Mouse (Mus musculus): ENCODE measurements around the gene Cdc42. TPM values are rescaled to one million over a fixed set of nuclear protein-coding genes. Genes with fewer than 3 reads are reported as not detected.
A peak's percentile ranks its signal among the peaks of the same experiment; 100 is the strongest.

Cdc42 gene
- polyA plus RNA-seq, 1 experiment from 2014 or later: 284 TPM

GRCm38 (mm10) chr4:137380702-137381605 lies 23.4 kb upstream of the Cdc42 start:
- 29% methylated on average over 15 of the region's 16 CpGs for WGBS (ENCODE audit: insufficient replicate concordance)
- Histone ChIP-seq H3K36me3 (no peaks in the 10 kb centered on the region), H3K4me3 (replicated peaks) (peak overlapping the region; percentile 33), H3K9me3 (replicated peaks) (no peaks in the 10 kb centered on the region), H3K4me2 (peak overlapping the region; percentile 62), H3K27ac (peak overlapping the region; percentile 87), H3K9ac (peak overlapping the region; percentile 67), H3K4me1 (replicated peaks) (peaks cover 23% of the 10 kb centered on the region), H3K27me3 (no peaks in the 10 kb centered on the region)
- DNase-seq: no peak
- peak; percentile 91 for ATAC-seq (ENCODE audit: low read depth)

GRCm38 (mm10) chr4:137379713-137380255 lies 22.3 kb upstream of the Cdc42 start:
- no peak for ATAC-seq (ENCODE audit: low read depth)
- no peak overlapping the region for H3K27ac ChIP-seq
- peaks cover 28% of the 10 kb centered on the region for H3K4me1 ChIP-seq (replicated peaks)
- no peaks in the 10 kb centered on the region for H3K36me3 ChIP-seq
- H3K9ac ChIP-seq: no peak overlapping the region
- WGBS (ENCODE audit: insufficient replicate concordance): 78% methylated on average over 10 of the region's 10 CpGs
- H3K4me3 ChIP-seq (replicated peaks): no peak overlapping the region
- no peaks in the 10 kb centered on the region for H3K27me3 ChIP-seq
- H3K4me2 ChIP-seq: no peak overlapping the region
- no peak for DNase-seq
- H3K9me3 ChIP-seq (replicated peaks): no peaks in the 10 kb centered on the region

- Histone ChIP-seq H3K4me3 (replicated peaks) (no peak overlapping the region), H3K4me2 (no peak overlapping the region), H3K9me3 (replicated peaks) (no peaks in the 10 kb centered on the region), H3K27me3 (no peaks in the 10 kb centered on the region), H3K4me1 (replicated peaks) (peaks cover 30% of the 10 kb centered on the region), H3K36me3 (no peaks in the 10 kb centered on the region), H3K9ac (no peak overlapping the region), H3K27ac (no peak overlapping the region)
- WGBS (ENCODE audit: insufficient replicate concordance): 70% methylated on average over 3 of the region's 3 CpGs
- DNase-seq (no peak), ATAC-seq (ENCODE audit: low read depth) (no peak)
These were observed 21.6 kb upstream of the Cdc42 start for GRCm38 (mm10) chr4:137379085-137379484.

GRCm38 (mm10) chr4:137377526-137378304 lies 20.2 kb upstream of the Cdc42 start:
- H3K27ac ChIP-seq: no peak overlapping the region; the same call in 1 of the 2 replicates
- H3K4me1 ChIP-seq (replicated peaks): peaks cover 35% of the 10 kb centered on the region
- no peaks in the 10 kb centered on the region for H3K9me3 ChIP-seq (replicated peaks)
- ATAC-seq (ENCODE audit: low read depth) (no peak), DNase-seq (no peak)
- H3K36me3 ChIP-seq: no peaks in the 10 kb centered on the region
- no peak overlapping the region for H3K4me3 ChIP-seq (replicated peaks)
- no peak overlapping the region for H3K4me2 ChIP-seq
- WGBS (ENCODE audit: insufficient replicate concordance): 70% methylated on average over 4 of the region's 4 CpGs
- no peak overlapping the region for H3K9ac ChIP-seq
- no peaks in the 10 kb centered on the region for H3K27me3 ChIP-seq

- ATAC-seq (ENCODE audit: low read depth) (no peak), DNase-seq (no peak)
- Histone ChIP-seq H3K9ac (no peak overlapping the region), H3K36me3 (no peaks in the 10 kb centered on the region), H3K4me3 (replicated peaks) (no peak overlapping the region), H3K4me2 (no peak overlapping the region), H3K4me1 (replicated peaks) (peaks cover 41% of the 10 kb centered on the region), H3K27ac (no peak overlapping the region), H3K27me3 (no peaks in the 10 kb centered on the region), H3K9me3 (replicated peaks) (no peaks in the 10 kb centered on the region)
- WGBS (ENCODE audit: insufficient replicate concordance): 53% methylated on average over 2 of the region's 2 CpGs
These were observed 19.3 kb upstream of the Cdc42 start for GRCm38 (mm10) chr4:137376778-137377177.

- Histone ChIP-seq H3K27me3 (no peaks in the 10 kb centered on the region), H3K9me3 (replicated peaks) (no peaks in the 10 kb centered on the region), H3K36me3 (no peaks in the 10 kb centered on the region), H3K27ac (no peak overlapping the region), H3K4me3 (replicated peaks) (no peak overlapping the region), H3K4me2 (no peak overlapping the region), H3K4me1 (replicated peaks) (peaks cover 40% of the 10 kb centered on the region), H3K9ac (no peak overlapping the region)
- WGBS (ENCODE audit: insufficient replicate concordance): 61% methylated on average over 19 of the region's 19 CpGs
- ATAC-seq (ENCODE audit: low read depth) (no peak), DNase-seq (no peak)
These were observed 18.1 kb upstream of the Cdc42 start for GRCm38 (mm10) chr4:137375314-137376278.

GRCm38 (mm10) chr4:137373711-137374110 lies 16.2 kb upstream of the Cdc42 start:
- ATAC-seq (ENCODE audit: low read depth) (no peak), DNase-seq (no peak)
- H3K4me3 ChIP-seq (replicated peaks): no peak overlapping the region
- no peak overlapping the region for H3K4me2 ChIP-seq
- no peaks in the 10 kb centered on the region for H3K9me3 ChIP-seq (replicated peaks)
- peak overlapping the region; percentile 57; the same call in 1 of the 2 replicates for H3K27ac ChIP-seq
- 44% methylated on average over 6 of the region's 6 CpGs for WGBS (ENCODE audit: insufficient replicate concordance)
- H3K36me3 ChIP-seq: no peaks in the 10 kb centered on the region
- H3K27me3 ChIP-seq: no peaks in the 10 kb centered on the region
- H3K4me1 ChIP-seq (replicated peaks): peaks cover 41% of the 10 kb centered on the region
- H3K9ac ChIP-seq: no peak overlapping the region

- WGBS (ENCODE audit: insufficient replicate concordance): 67% methylated on average over 16 of the region's 16 CpGs
- no peak for ATAC-seq (ENCODE audit: low read depth)
These were observed 14.3 kb upstream of the Cdc42 start for GRCm38 (mm10) chr4:137371596-137372523.

GRCm38 (mm10) chr4:137369954-137370750 lies 12.6 kb upstream of the Cdc42 start:
- H3K27ac ChIP-seq: no peak overlapping the region; the same call in 1 of the 2 replicates
- WGBS (ENCODE audit: insufficient replicate concordance): 9% methylated on average over 29 of the region's 29 CpGs
- H3K9me3 ChIP-seq (replicated peaks): no peaks in the 10 kb centered on the region
- H3K36me3 ChIP-seq: no peaks in the 10 kb centered on the region
- H3K27me3 ChIP-seq: no peaks in the 10 kb centered on the region
- peaks cover 55% of the 10 kb centered on the region for H3K4me1 ChIP-seq (replicated peaks)
- H3K4me2 ChIP-seq: peak overlapping the region; percentile 72
- peak overlapping the region; percentile 63 for H3K9ac ChIP-seq
- no peak for DNase-seq
- ATAC-seq (ENCODE audit: low read depth): peak; percentile 61
- peak overlapping the region; percentile 51 for H3K4me3 ChIP-seq (replicated peaks)

More at GRCm38 (mm10) chr4:137371596-137372523, 14.3 kb upstream of the Cdc42 start:
- H3K4me3 ChIP-seq (replicated peaks): no peak overlapping the region
- H3K4me1 ChIP-seq (replicated peaks): peaks cover 54% of the 10 kb centered on the region
- no peaks in the 10 kb centered on the region for H3K27me3 ChIP-seq
- H3K4me2 ChIP-seq: peak overlapping the region; percentile 33
- no peaks in the 10 kb centered on the region for H3K36me3 ChIP-seq
- DNase-seq: no peak
- H3K27ac ChIP-seq: no peak overlapping the region
- no peaks in the 10 kb centered on the region for H3K9me3 ChIP-seq (replicated peaks)
- H3K9ac ChIP-seq: peak overlapping the region; percentile 46; the same call in 1 of the 2 replicates

All from liver, embryonic 13.5 days (tissue).